Mouse (Mus musculus) liver, adult 2 months (tissue): ENCODE results near the gene C330021F23Rik.

Experiments
- CTCF ChIP-seq: fragments of 200-500 bp; IDR thresholded peaks from 2 replicates; pipeline ENCODE4 v1.5.1; 2011; ENCODE audit warnings: low read depth, low read length, control low read depth
- POLR2A ChIP-seq: fragments of 200-500 bp; IDR thresholded peaks from 2 replicates; pipeline ENCODE4 v1.6.1; 2011; ENCODE audit warnings: low read length, control low read depth; ENCODE audit not compliant: insufficient read depth; ENCODE audit errors: extremely low read depth

DNA sequence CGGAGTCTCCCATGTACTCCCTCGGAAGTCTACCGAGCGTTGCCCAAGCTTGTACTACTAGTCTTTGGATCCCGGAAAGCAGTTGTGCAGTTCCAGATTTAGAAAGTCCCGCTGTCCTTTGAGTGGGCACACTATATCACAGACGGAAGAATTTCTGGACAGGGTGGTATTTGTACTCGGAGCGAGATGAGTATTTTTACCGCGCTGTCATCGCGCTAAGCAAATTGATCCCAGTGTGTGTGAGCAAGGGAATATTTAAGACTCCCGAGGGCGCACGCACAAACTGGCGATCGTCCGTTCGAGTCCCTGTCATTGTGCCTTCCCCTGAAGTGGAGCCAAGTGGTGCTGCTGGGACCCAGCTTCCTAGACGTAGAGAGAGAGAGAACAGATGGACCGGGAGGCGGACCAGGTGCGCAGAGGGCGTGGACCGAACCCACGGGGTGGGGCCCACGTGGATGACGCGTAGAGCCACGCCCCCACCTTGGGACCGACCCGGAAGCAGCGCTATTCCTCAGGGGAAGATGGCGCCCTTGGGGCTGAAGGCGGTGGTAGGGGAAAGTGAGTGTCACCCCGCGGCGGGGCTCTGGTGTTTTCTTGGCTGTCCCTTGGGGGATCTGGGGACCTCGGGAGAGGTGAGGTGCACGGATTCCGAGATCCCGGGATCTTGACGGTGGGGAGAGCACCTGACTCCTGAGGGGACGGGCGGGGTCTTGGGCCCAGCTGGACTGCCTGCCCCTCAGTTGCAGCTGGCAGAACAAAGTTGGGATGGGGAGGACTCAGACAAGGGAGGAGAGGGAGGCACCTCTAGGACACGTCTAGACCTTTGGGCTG is 63.1 kb downstream of the C330021F23Rik start, which contains the start of gene Stxbp2:
- TF ChIP-seq POLR2A (0 out of 2 replicates have a peak, but pooled peaks have one; percentile 24), CTCF (no peak)
